Mouse (Mus musculus): ENCODE data around the gene Ccdc122. TPM values are rescaled to one million over a fixed set of nuclear protein-coding genes. Genes with fewer than 3 reads are reported as not detected.
"Not testable (repeated sequence)": the region's sequence is repeated elsewhere in the genome, so short reads cannot be mapped to it uniquely, and the experiment has no call there.

Gene Ccdc122
- 2.0 and 2.4 TPM in 2 replicates for polyA plus RNA-seq (2016; fragmentation: Nextera tagmentation; extraction: Ambion mirVana)

GRCm38 (mm10) chr14:77036226-77037046 lies at the start of gene Ccdc122, which contains the start of gene Lacc1:
Gene Ccdc122, plus strand, starts transcription at chr14:77036772.
Gene Lacc1, minus strand, starts transcription at chr14:77036904.
- H3K36me3 ChIP-seq: no peaks in the 10 kb centered on the region
- peak; percentile 78 for ATAC-seq (ENCODE audit: insufficient number of reproducible peaks, low FRiP score)
- no peak within 1 kb of the TSS for H3K27ac ChIP-seq (ENCODE audit: poor library complexity, severe bottlenecking)
- under 1% methylated on average over 81 of the region's 86 CpGs for WGBS
- H3K4me2 ChIP-seq: peak within 1 kb of the TSS; percentile 75
- H3K9ac ChIP-seq: peak within 1 kb of the TSS; percentile 77
- H3K4me3 ChIP-seq: peak within 1 kb of the TSS; percentile 70
- peaks cover 6% of the 10 kb centered on the region for H3K4me1 ChIP-seq (replicated peaks)
- no peaks in the 10 kb centered on the region for H3K27me3 ChIP-seq (replicated peaks)
- no peaks in the 10 kb centered on the region for H3K9me3 ChIP-seq (replicated peaks)

DNA sequence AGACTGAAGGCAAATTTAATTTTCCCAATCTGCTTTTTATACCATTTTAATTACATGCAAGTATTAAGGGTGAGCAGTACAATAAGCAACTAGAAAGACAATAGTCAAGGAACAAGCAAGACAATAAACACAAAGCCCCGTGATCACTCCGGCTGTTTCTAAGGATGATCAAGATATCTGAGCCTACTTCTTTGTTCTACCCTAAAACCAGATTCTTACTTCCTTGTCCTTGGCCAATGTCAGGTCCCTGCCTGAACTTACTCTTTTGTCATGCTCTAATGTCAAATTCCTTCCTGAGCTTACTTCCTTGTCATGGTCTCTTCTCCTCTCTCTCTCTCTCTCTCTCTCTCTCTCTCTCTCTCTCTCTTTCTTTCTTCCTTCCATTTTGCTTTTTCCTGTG lies 46.2 kb upstream of the Ccdc122 start:
- H3K4me1 ChIP-seq (replicated peaks); H3K9me3 ChIP-seq (replicated peaks); H3K9ac ChIP-seq; H3K27me3 ChIP-seq (replicated peaks); H3K4me2 ChIP-seq; H3K4me3 ChIP-seq; H3K27ac ChIP-seq (ENCODE audit: poor library complexity, severe bottlenecking); ATAC-seq (ENCODE audit: insufficient number of reproducible peaks, low FRiP score); H3K36me3 ChIP-seq: not testable (repeated sequence)
- WGBS: 84% methylated on average over 2 of the region's 2 CpGs

DNA sequence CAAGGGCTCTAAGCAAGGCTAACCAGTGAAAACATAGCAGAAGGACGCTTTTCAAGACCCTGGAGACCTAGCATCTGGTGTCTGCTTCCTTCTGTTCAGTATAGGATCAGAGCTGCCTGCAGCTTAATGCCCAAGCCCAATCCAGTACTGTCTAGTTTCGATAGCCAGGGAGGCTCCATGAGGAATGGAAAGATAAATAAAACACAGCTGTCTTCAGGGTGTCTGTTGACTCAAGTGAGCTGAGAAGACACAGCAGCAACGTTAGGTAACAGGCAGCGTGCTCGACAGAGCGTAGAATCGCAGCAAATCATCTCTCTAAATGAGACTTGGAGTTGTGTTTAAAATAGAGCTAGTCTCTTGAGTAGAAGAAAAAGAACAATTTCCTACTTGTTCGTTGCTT lies 31.8 kb upstream of the Ccdc122 start:
- H3K9me3 ChIP-seq (replicated peaks): no peaks in the 10 kb centered on the region
- H3K4me3 ChIP-seq: no peak overlapping the region
- no peak overlapping the region for H3K4me2 ChIP-seq
- H3K9ac ChIP-seq: no peak overlapping the region
- WGBS: 47% methylated on average over 8 of the region's 8 CpGs
- no peak overlapping the region for H3K27ac ChIP-seq (ENCODE audit: poor library complexity, severe bottlenecking)
- H3K36me3 ChIP-seq: no peaks in the 10 kb centered on the region
- H3K27me3 ChIP-seq (replicated peaks): no peaks in the 10 kb centered on the region
- ATAC-seq (ENCODE audit: insufficient number of reproducible peaks, low FRiP score): no peak
- H3K4me1 ChIP-seq (replicated peaks): no peaks in the 10 kb centered on the region

DNA sequence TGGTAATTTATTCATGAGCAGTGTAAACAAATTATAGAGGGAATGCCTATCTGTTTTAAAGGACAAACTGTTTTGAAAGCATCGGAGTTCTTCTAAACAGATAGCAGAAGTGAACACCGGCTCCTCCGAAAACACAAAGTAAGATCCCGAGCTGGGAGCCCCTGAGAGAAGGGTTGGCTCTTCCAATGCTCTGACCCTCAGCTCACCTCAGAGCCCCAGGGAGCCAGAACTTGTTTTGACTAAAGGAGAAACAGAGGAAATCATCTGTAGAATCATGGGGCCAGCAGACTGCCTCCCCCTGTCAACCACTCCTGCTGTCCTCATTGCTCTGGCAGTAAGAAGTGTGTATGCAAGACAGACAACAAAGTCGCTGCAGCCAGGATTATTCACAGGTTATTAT lies 31.0 kb upstream of the Ccdc122 start:
- ATAC-seq (ENCODE audit: insufficient number of reproducible peaks, low FRiP score): no peak
- Histone ChIP-seq H3K4me1 (replicated peaks) (no peaks in the 10 kb centered on the region), H3K4me3 (no peak overlapping the region), H3K27me3 (replicated peaks) (no peaks in the 10 kb centered on the region), H3K36me3 (no peaks in the 10 kb centered on the region), H3K27ac (ENCODE audit: poor library complexity, severe bottlenecking) (no peak overlapping the region), H3K4me2 (no peak overlapping the region), H3K9me3 (replicated peaks) (no peaks in the 10 kb centered on the region), H3K9ac (no peak overlapping the region)
- WGBS: 74% methylated on average over 5 of the region's 5 CpGs

- Histone ChIP-seq H3K9me3 (replicated peaks) (no peaks in the 10 kb centered on the region), H3K36me3 (no peaks in the 10 kb centered on the region), H3K4me3 (no peak overlapping the region), H3K27ac (ENCODE audit: poor library complexity, severe bottlenecking) (no peak overlapping the region), H3K9ac (no peak overlapping the region), H3K4me1 (replicated peaks) (no peaks in the 10 kb centered on the region), H3K27me3 (replicated peaks) (no peaks in the 10 kb centered on the region), H3K4me2 (no peak overlapping the region)
- peak; percentile 29; the same call in 1 of the 2 replicates for ATAC-seq (ENCODE audit: insufficient number of reproducible peaks, low FRiP score)
- 11% methylated on average over 3 of the region's 3 CpGs for WGBS
These were observed 28.3 kb upstream of the Ccdc122 start for GRCm38 (mm10) chr14:77008238-77008637.

GRCm38 (mm10) chr14:77011804-77012203 lies 24.8 kb upstream of the Ccdc122 start:
- no peak for ATAC-seq (ENCODE audit: insufficient number of reproducible peaks, low FRiP score)
- H3K27me3 ChIP-seq (replicated peaks): no peaks in the 10 kb centered on the region

GRCm38 (mm10) chr14:77016783-77017182 lies 19.8 kb upstream of the Ccdc122 start:
- H3K4me3 ChIP-seq; H3K9me3 ChIP-seq (replicated peaks); H3K9ac ChIP-seq; H3K4me1 ChIP-seq (replicated peaks); H3K27ac ChIP-seq (ENCODE audit: poor library complexity, severe bottlenecking); ATAC-seq (ENCODE audit: insufficient number of reproducible peaks, low FRiP score); H3K27me3 ChIP-seq (replicated peaks); H3K36me3 ChIP-seq: not testable (repeated sequence)
- 37% methylated on average over 12 of the region's 12 CpGs for WGBS
- H3K4me2 ChIP-seq: peak overlapping the region; percentile 8; the same call in 1 of the 2 replicates

More at GRCm38 (mm10) chr14:77011804-77012203, 24.8 kb upstream of the Ccdc122 start:
- no peaks in the 10 kb centered on the region for H3K9me3 ChIP-seq (replicated peaks)
- no peak overlapping the region for H3K4me2 ChIP-seq
- H3K4me1 ChIP-seq (replicated peaks): no peaks in the 10 kb centered on the region
- H3K36me3 ChIP-seq: no peaks in the 10 kb centered on the region
- no peak overlapping the region for H3K9ac ChIP-seq
- 9% methylated on average over 3 of the region's 3 CpGs for WGBS
- no peak overlapping the region for H3K4me3 ChIP-seq
- no peak overlapping the region for H3K27ac ChIP-seq (ENCODE audit: poor library complexity, severe bottlenecking)

GRCm38 (mm10) chr14:77017211-77017610 lies 19.4 kb upstream of the Ccdc122 start:
- no peak for ATAC-seq (ENCODE audit: insufficient number of reproducible peaks, low FRiP score)
- WGBS: 51% methylated on average over 6 of the region's 6 CpGs
- Histone ChIP-seq H3K27ac (ENCODE audit: poor library complexity, severe bottlenecking) (no peak overlapping the region), H3K4me3 (no peak overlapping the region), H3K27me3 (replicated peaks) (no peaks in the 10 kb centered on the region), H3K9me3 (replicated peaks) (no peaks in the 10 kb centered on the region), H3K36me3 (no peaks in the 10 kb centered on the region), H3K9ac (no peak overlapping the region), H3K4me1 (replicated peaks) (no peaks in the 10 kb centered on the region), H3K4me2 (peak overlapping the region; percentile 8; the same call in 1 of the 2 replicates)

DNA sequence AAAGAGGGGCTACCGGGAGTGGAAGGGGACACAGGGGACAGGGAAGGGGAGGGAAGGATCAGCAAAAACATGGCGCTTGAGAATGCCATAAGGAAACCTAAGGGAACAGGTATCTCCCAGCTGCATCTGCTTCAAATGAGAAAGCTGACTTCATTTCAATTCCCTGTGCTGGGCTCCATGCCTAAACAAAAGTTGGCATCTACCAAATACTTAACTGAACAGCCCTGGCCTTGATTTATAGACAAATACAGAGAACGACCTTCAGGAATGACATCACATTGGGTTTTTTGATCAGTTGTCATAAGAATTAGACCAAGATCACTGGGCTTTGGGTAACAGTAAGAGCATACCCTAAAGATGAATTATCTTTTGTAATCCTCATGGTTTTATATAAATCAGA lies 12.1 kb upstream of the Ccdc122 start:
- no peak overlapping the region for H3K9ac ChIP-seq
- H3K27me3 ChIP-seq (replicated peaks): no peaks in the 10 kb centered on the region
- WGBS: 82% methylated on average over 3 of the region's 3 CpGs
- H3K27ac ChIP-seq (ENCODE audit: poor library complexity, severe bottlenecking): no peak overlapping the region
- ATAC-seq (ENCODE audit: insufficient number of reproducible peaks, low FRiP score): no peak
- no peaks in the 10 kb centered on the region for H3K36me3 ChIP-seq
- H3K4me2 ChIP-seq: no peak overlapping the region
- H3K4me1 ChIP-seq (replicated peaks): 0 out of 2 replicates have a peak, but pooled peaks cover under 1% of the 10 kb centered on the region
- no peaks in the 10 kb centered on the region for H3K9me3 ChIP-seq (replicated peaks)
- H3K4me3 ChIP-seq: no peak overlapping the region

DNA sequence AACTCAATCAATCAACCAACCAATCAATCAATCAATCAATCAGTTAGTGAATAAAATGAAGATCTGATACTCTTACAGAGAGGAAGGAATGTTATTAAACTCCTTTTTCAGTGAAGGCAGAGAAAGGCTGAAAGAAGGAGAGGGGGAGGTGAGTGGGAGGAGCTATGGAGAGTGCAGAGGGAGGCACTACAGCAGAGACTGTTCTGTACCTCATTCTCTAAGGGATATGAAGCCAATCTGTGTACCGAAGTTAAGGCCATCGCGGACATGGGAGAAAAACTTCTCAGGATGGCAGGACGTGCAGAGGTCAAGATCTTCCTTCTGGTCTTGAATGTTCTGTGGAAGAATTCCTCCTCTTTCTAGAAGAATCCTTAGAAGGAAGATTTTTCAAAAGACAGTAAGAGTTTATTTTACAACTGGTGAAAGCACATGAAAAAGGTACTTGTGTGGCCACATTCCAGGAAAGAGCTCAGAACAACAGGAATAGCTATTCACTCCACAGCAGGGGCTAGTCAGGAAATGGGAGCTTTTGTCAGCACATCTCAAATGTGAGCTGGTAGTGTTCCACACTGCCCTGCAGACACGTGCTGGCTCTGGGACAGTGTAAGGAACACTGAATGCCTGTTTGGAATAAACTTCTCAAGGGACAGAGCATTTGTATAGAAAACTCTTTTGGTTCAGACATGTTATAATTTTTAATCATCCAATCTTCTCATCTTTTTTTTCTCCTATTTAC lies 7.1 kb upstream of the Ccdc122 start:
- ATAC-seq (ENCODE audit: insufficient number of reproducible peaks, low FRiP score): 0 out of 2 replicates have a peak, but pooled peaks have one; percentile 64
- Histone ChIP-seq H3K9me3 (replicated peaks) (no peaks in the 10 kb centered on the region), H3K9ac (no peak overlapping the region), H3K36me3 (no peaks in the 10 kb centered on the region), H3K4me1 (replicated peaks) (peaks cover 10% of the 10 kb centered on the region), H3K4me3 (no peak overlapping the region), H3K27ac (ENCODE audit: poor library complexity, severe bottlenecking) (no peak overlapping the region), H3K27me3 (replicated peaks) (no peaks in the 10 kb centered on the region), H3K4me2 (no peak overlapping the region)
- WGBS: 52% methylated on average over 5 of the region's 5 CpGs

DNA sequence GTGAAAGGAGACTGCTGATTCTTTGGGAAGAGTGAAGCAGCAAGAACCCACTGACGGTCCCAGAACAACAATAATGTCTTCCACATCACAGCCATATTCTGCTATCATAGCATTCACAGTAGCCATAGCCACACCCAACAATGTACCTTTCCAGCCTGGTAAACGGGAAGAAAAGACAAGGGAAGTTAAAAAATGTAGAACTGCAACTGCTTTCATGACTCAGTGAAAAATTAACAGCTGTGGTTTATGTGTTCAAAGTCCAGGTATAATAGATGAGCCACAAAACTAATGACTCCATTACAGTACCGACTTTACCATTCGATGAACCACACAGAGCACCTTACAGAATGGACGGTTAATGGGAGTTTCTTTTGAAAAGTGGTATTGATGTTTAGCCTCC lies 5.8 kb upstream of the Ccdc122 start:
- Histone ChIP-seq H3K4me2 (no peak overlapping the region), H3K27me3 (replicated peaks) (no peaks in the 10 kb centered on the region), H3K36me3 (no peaks in the 10 kb centered on the region), H3K4me1 (replicated peaks) (peaks cover 10% of the 10 kb centered on the region), H3K9me3 (replicated peaks) (no peaks in the 10 kb centered on the region), H3K9ac (no peak overlapping the region), H3K4me3 (no peak overlapping the region), H3K27ac (ENCODE audit: poor library complexity, severe bottlenecking) (no peak overlapping the region)
- WGBS: 89% methylated on average over 5 of the region's 5 CpGs
- no peak for ATAC-seq (ENCODE audit: insufficient number of reproducible peaks, low FRiP score)

Data from heart, embryonic 12.5 days (tissue).